Mouse (Mus musculus) ovary, postnatal 36 days (tissue): ENCODE results near the gene Tbc1d5.
A peak's percentile ranks its signal among the peaks of the same experiment; 100 is the strongest.
"Not testable (repeated sequence)": the region's sequence is repeated elsewhere in the genome, so short reads cannot be mapped to it uniquely, and the experiment has no call there.

Source experiments
- DNase-seq: peaks from one replicate; pipeline ENCODE4 v3.0.0; 2022; ENCODE audit warnings: low spot score, mixed read lengths

Gene Tbc1d5

DNA sequence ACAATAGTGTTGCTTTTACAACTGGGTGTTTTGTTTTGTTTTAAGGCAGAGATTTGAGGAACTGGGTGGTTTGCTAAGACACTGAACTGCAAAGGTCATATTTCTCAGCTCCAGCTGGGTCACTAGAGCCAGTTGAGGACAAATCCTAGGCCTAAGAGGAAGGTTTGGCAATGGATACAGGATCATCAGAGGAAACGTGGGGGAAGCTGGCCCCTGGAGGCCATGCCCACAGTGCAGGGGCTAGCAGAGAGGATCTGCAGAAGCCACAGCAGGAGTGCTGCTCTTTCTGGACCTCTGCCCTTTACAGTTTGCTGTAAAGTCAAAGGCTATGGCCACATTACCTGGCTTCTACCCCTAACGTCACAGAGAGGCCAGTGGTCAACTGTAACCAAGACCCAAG, 428.3 kb downstream of the Tbc1d5 start:
- DNase-seq = no peak

DNA sequence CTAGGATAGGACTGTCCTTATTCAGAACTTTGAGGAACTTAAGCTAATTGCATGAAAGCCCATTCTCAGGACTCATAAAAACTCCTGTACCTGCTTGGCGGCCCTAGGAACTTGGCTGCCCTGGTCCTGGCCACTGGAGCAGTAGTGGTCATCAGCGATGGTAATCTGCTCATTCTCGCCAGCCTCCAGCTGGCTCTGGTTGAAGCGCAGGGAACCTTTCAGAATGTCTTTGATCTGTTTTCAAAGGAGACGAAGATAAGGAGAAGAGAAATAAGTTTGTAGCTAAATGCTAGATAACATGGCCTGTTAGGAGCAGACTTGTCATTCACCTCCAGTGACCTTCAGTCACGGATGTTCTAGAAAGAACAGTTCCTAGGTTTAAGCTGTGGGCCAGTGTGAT, 437.8 kb downstream of the Tbc1d5 start:
- no peak for DNase-seq

DNA sequence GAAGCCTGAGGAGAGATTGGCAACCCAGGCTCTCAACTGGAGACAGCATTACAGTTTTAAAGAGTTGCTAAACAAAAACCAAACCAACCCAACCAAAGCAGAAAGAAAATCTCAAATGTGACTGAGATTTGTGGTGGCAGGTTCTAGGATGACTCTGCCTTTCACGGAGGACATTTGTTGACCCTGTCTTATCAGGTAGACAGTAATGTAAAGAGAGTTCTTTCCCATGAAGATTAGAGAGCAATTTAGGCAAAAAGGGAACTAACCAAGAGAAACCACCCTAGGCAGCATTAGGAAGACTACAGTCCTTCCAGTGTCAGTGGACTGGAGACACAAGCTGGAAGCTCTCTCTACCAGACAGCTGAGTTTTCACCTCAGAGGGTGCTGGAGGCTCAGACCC, 438.3 kb downstream of the Tbc1d5 start:
- no peak for DNase-seq

DNA sequence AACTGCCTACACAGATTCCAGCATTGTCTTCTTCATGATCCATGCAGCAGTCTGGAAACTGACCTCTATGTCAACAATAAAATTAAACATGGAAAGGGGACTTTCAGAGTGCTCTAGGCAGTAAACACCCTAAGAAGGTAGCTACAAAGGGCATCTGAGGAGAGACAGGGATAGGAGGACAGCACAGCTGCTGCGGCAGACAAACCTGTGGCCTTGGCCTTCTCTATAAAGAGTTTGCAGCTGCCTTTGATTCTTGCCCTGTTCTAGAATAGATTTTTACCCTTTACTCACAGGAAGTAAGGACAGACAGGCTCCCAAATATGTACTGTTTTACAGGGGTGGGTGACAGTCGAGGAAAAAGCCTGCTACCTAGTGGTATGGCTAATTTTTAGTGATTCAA, 440.7 kb downstream of the Tbc1d5 start:
- no peak for DNase-seq

DNA sequence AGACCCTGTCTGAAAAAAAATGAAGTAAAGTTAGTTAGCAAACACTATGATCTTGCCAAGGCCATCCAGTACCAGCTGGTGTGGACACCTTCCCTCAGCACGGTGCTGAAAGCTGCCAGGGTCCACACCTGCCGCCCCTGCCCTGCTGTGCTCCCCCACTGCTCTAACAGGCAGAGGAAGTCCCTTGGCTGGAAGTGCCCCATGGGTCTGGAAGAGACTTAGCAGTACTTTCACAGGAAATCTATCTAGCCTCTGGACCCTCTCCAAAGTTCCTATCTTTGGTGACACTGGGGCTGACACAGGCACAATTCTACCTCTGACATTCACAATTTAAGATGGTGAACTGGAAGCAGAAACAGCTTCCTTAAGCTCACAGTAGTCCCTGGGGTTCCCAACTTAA, 442.1 kb downstream of the Tbc1d5 start:
- no peak for DNase-seq

DNA sequence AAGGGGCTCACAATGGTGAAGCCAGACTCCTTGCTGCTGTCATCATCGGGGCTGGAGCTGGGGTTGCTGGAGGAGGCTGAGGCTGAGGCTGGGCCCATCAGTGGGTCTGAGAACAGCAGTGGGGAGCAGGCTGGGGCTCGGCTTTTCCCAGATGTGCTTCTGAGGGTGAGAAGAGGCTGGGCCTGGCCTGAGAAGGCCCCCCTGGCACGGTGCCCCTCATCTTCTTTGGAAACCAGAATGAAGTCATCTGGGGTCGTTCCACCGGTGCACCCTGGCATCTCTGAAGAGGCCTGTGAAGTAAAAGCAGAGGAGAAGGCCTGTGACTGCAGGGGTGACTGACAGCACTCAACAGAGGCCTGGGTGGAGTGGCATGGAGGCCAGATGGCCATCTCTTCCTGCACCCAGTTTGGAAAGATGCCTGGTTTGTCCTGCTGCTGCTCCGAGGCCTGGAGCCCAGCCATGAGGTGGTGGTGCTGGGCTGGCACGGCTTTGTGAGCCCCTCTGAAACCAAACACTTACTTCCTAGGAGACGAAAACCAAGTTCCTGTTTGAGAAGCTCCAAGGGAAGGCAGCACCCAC, 443.1 kb downstream of the Tbc1d5 start:
- no peak for DNase-seq

DNA sequence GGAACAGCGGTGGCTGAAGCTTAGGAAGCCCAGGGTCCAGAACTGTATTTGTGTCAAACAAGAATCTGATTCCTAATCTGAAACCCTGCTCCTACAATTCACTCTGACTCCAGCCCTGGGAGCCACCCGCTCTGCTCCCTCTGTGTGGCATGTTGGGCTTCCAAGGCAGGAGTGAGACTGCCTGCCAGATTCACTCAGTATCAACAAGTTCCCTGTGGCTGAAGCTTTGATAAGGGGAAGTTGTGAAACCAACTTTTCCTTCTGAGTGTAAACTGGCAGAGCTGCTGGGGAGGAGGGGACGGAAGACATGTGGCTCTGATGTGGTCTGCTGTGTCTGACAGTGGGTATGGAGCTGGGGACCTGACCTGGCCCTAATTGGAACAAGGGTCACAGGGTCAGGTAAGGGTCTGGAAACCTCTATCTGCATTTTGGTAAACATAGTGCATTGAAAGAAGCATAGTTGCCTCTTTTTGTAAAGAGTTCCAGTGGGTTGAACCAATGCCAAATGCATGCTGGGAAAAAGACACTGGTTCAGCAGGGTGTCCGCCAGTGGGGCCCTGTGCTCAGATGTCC, 443.7 kb downstream of the Tbc1d5 start:
- peak; percentile 49 for DNase-seq

DNA sequence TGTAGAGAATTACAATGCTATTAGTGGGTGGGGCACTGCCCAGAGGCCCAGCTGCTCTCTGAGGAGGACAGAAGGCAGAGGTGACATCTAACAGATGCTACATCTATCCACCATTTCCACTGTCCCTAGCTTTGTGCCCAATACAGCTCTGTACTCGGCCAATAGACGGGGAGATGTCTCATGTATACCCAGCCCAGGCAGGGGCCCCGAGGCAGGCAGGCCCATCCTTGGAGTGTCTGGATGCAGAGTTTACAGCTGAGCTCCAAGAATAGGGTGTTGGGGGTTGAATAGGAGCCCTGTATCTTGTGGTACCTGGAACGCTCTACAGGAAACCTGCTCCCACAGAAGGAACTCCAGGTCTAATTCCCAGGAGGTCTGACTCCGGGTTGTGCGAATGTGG, 444.4 kb downstream of the Tbc1d5 start:
- DNase-seq = no peak

DNA sequence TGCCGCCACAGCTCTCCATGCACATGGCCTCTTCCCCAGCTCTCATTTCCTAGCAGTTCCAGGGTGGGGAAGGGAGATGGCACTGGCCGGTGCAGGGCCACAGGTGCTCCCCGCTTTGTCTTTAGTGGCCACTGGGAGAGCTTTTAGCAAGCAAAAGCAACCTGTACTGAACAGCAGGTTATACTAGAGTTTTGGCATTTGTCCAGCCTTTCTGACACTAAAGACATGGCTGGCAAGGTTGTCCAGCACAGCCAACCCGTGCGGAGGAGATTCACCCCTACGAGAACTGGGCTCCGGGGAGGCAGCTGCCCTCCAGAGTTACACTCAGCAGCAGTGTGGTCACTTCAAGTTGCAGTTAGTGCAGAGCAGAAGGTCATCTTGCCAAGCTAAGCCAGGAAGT, 445.8 kb downstream of the Tbc1d5 start:
- no peak for DNase-seq

DNA sequence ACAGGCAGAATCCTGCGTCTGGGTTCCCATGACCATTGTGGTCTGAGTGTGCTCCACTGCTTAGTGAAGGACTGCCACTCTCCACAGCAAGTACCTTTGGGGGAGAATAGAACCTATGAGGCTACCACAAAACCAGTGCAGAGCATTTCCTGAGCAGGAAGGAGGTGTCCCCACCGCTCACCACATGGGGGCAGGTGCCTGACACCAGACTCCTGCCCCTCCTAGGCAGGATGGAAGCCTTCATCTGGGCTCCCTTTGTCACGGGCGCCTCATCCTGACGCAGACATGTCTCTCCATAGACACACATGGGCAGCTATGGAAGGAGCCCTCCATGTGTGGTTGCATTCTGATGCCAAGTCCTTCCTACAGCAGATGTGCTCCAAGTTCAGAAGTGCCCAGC, 447.3 kb downstream of the Tbc1d5 start:
- DNase-seq = no peak

DNA sequence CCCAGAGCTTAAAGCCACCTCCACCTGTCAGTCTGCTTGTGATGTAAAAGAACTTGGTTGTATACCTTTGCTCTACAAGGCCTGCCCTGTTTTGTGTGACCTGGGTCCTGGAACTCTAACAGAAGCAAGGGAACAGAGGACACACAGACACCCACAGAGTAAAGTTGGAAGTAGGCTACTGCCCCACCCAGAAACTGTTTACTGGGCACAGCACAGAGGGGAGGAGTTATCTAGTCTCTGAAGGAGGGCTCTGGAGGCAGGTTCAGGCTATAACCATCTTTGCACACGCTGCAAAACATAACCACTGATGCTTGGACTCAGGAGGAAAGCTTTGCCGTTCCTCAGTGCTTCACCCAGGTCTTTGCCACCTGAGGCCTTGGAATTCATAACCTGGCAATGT, 448.3 kb downstream of the Tbc1d5 start:
- no peak for DNase-seq

DNA sequence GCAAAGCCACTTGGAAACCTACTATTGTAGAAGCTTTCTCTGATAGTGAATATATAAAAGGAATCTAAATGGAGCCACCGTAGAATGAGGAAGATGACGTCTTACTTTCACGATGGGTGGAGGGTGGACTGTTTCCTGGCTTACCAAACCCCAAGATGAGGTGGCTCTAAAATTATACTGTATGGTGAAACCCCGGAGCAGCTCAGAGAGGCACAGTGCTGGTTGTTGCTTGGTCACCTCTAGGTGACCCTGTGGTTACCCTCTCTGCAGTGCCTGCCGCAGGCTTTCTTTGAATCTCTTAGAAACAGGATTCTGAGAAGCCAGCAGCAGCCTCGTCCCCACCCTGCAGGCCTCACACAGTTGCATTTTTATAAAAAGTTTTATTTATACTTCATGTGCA, 449.6 kb downstream of the Tbc1d5 start:
- no peak for DNase-seq

DNA sequence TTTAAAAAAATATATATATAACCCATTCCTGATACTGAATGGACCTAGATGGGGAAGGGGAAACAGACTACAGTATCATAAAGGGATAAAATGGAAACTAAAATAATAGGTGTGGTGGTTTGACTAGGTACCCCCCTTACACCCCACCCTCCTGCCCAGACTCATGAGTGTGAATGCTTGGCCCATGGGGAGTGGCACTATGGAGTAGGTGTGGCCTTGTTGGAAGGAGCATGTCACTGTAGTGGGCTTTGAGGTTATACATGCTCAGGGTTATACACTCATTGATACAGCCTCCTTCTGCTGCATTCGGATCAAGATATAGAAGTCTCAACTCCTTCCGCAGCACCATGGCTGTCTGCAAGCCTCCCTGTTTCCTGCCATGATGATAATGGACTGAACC, 450.1 kb downstream of the Tbc1d5 start:
- no peak for DNase-seq

DNA sequence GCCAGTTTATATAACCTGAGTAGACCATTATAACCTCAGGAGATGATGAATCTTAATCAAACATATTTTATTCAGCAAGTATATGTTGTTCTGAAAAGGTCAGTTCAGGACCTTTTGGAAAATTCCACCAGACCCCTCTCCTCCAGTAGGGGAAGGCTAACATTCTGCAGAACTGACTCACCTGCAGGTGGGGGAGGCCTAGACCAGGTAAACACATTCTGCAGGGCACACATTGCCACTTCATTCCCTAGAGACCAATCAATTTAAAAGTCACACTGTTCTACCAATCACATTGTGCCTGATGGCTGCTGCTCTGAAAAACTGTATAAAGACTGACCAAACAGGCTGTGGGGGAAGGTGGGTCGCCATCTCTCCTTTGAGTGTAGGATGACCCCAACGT, 452.9 kb downstream of the Tbc1d5 start:
- DNase-seq = no peak

DNA sequence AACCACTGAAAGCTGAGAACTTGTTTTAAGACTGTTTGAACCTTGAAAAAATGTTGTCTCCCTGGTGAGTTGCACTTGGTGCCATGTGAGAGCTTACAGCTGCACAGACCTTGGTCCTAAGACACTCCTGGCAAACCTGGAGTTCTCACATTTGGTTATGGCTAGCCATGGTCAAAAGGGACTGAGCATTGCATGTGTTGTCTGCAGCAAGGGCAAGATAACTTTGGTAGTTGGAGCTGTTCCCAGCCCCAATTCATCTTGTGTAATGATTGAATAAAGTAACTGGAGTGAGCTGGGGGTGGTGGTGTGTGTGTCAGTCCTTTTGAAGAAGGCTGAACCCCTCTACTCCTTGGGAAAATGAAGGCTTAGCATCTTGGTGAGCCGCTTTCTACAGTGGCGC, 454.8 kb downstream of the Tbc1d5 start:
- DNase-seq = no peak

DNA sequence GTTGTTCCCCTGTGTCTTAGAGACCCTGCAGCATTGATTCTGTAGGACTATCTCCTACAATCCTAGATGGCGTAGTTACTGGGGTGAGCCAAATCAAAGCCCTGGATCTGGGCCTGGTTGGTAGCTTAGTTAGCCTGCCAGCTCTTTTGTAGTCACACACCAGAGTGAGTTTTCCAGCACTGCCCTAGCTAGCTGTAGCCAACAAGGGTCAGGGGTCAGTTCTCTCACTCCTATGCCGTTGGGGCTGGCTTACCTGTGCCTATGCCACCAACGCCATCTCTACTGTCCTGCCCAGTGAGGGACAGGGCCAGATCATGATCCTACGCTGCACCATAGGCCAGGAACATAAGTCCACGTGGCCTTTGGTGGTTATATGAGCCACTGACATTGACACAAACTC, 461.6 kb downstream of the Tbc1d5 start:
- no peak for DNase-seq

DNA sequence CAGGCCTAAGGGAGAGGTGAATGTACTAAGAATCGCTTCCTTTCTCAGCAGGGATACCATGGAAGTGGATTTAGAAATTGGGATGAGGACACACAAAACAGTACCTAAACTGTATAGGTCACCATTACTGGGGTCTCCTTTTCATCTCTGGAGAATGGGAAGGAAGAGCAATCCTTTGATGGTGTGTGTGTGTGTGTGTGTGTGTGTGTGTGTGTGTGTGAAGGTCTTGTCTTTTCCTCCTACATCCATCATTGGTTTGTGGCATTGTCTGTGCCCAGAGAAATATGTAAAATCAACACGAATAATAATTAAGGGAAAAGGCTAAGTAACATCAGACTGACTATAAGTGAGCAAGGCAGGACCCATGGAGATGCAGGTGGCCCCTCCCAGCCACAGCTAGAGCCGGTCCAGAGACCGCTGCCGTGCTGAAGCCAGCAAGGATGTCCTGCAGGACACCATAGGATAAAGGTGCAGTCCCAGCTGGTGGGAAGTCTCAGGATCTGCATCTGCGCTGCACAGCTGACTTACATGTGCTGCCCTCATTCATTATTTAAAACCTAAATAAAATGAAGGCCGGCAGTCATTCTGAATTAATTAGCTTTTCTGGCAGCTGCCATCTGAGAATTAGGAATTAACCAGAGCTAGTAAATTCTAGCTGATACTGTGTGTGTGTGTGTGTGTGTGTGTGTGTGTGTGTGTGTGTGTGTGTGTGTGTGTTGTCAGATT, 468.5 kb downstream of the Tbc1d5 start:
- no peak for DNase-seq

DNA sequence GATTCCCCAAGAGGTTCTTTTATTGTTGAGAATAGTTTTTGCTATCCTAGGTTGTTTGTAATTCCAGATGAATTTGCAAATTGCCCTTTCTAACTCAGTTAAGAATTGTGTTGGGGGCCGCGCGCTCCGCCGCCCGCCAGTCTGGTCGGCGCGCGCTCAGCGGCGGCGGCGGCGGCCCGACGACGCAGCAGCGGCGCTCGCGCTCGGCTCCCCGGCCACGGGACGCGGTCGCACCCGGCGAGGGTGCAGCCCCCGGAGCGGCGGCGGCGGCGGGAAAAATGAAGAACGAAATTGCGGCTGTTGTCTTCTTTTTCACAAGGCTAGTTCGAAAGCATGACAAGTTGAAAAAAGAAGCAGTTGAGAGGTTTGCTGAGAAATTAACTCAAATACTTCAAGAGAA, 480.7 kb downstream of the Tbc1d5 start:
- DNase-seq = not testable (repeated sequence)

DNA sequence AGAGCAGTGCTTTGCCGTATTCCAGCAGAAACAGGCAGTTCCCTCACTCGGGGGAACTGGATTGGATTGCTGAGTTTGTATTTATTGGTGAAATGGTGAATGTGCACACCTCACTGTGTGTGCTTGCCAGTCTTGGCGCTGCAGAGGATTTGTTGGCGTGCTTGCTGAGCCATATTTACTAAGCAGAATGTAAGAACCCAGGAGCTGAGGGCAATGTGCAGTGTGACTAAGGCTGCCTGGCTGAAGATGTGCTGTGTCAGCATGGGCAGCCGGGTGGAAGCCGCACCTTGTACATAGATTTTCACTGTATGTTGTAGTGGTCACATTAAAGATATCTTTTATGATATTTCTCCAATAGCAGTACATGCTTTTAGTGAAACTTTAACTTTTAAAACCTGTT, 491.0 kb downstream of the Tbc1d5 start:
- DNase-seq = no peak

DNA sequence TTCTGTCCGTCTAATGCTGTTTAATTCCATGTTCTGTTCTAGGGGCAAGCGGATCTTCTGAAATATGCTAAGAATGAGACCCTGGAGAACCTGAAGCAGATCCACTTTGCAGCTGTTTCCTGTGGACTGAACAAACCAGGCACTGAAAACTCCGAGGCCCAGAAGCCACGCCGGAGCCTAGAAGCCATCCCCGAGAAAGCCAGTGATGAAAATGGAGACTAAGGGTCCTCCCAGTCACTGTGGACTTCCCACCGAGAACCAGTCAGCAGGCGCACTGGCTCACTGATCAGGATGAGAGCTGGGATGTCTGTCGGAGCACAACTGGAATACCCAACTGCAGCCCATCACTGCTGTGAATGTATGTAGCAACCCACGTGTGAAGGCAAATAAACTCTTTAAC, 491.5 kb downstream of the Tbc1d5 start:
- DNase-seq = no peak

DNA sequence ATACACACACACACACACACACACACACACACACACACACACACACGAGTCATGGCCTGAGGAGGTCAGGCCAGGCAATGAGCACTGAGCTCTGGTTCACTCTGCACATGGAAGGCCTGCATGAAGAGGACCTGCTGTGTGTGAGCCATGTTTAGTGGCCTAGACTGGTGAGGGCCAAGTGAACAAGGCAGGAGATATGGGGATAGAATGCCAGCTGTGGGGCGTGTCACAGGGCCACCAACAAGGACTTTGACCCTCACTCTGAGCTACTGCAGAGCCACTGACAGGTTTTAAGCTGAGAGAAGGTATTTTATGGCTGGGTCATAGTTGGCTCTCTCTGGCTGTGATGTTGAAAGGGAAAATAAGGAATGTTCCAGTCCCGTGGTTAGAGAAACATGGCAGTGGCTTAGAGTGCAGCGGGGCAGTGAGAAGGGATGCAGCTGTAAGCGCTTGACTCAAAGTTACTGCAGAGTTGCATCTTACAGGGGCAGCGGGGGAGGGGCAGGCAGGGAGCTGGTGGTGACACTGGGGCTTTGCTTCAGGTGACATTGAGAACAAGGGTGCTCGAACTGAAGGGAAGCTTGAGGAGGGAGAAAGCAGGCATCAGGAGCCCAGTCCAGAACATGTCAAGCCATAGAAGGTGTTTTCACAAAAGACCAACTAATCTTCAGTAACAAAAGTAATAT, 494.0 kb downstream of the Tbc1d5 start:
- no peak for DNase-seq
